Mouse (Mus musculus) bone marrow, adult 2 months (tissue): ENCODE data around the gene Vac14. TPM values are rescaled to one million over a fixed set of nuclear protein-coding genes. Genes with fewer than 3 reads are reported as not detected.

Experiments
- H3K27ac ChIP-seq: fragments of 200-500 bp; 2 replicates; pipeline ENCODE4 v1.5.1; 2012; ENCODE audit warnings: low read depth, mild to moderate bottlenecking, control low read depth, inconsistent platforms, low read length; ENCODE audit not compliant: control insufficient read depth, poor library complexity, insufficient read depth
- H3K4me1 ChIP-seq: fragments of 200-500 bp; 2 replicates; pipeline ENCODE4 v1.6.1; 2011; ENCODE audit warnings: low read length; ENCODE audit not compliant: control insufficient read depth, insufficient read depth
- H3K4me3 ChIP-seq: fragments of 200-500 bp; replicated peaks from 2 replicates; pipeline ENCODE3; 2011; ENCODE audit warnings: mild to moderate bottlenecking, low read depth, low read length, control low read depth; ENCODE audit not compliant: control insufficient read depth
- CTCF ChIP-seq: fragments of 200-500 bp; IDR thresholded peaks from 2 replicates; pipeline ENCODE4 v1.5.1; 2011; ENCODE audit warnings: low read length, control low read depth; ENCODE audit not compliant: control insufficient read depth, insufficient read depth
- POLR2A ChIP-seq: fragments of 200-500 bp; IDR thresholded peaks from 2 replicates; pipeline ENCODE4 v1.6.1; 2011; ENCODE audit warnings: low read depth, mild to moderate bottlenecking, control low read depth, low read length, borderline replicate concordance; ENCODE audit not compliant: control insufficient read depth
- WGBS: fragments of 180-500 bp; shearing (Covaris S2); methylation state at CpG from one replicate; pipeline ENCODE4 v1.1.7; 2018; 5-methylcytosine and 5-hydroxymethylcytosine counted together
- polyA plus RNA-seq: library from polyadenylated mRNA; stranded (reverse); fragments of >200 nt; gene quantifications from 2 replicates; pipeline ENCODE4 v1.2.4, GENCODE M21; 2011; ENCODE audit warnings: low replicate concordance; ENCODE audit not compliant: missing spikeins, insufficient read depth, insufficient read length

Gene Vac14
- polyA plus RNA-seq, 1 experiment: 19.2 TPM

DNA sequence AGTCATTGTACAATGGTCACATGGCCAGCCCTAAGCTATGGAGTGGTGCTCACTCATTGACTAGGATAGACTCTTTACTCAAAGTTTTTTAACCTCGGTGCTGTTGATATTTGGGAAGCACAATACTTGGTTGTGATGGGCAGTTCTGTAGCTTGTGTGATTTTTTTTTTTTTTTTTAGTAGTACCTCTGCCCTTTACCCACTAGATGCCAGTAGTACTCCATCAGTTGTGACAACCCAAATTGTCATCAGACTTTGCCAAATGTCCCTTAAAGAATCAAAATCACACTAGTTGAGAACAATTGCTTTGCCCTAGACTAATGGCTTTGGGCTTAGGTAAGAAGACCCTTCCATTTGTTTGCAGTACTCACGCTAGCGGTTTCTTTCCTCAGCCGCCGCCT, 1.5 kb downstream of the Vac14 start:
- no peak for TF ChIP-seq CTCF
- TF ChIP-seq POLR2A: no peak
- no peaks in the 10 kb centered on the region; the same call in 1 of the 2 replicates for H3K4me1 ChIP-seq
- 84% methylated on average over 5 of the region's 5 CpGs for WGBS
- H3K4me3 ChIP-seq: no peak overlapping the region
- no peak overlapping the region for H3K27ac ChIP-seq

DNA sequence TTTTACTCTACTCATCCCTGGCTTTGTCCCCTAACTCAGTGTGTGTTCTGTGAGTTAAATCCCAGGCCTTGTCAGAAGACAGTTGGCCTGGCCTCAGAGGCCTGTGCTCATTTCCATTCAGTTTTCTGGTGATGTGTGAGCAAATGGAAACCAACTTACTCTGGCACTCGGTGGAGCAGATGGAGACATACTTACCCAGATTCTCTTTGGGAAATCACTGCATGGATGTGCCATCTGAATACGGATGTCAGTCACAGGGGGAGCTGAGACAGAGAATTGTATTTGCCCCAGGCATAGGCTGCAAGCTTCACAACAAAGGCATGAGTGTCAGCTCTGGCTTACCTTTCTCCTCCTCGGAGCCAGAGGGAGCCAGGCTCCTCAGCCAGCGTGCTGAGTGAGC, 8.0 kb downstream of the Vac14 start:
- WGBS: 79% methylated on average over 4 of the region's 4 CpGs
- TF ChIP-seq POLR2A (no peak), CTCF (no peak)
- H3K4me1 ChIP-seq: no peaks in the 10 kb centered on the region
- no peak overlapping the region for H3K27ac ChIP-seq
- no peak overlapping the region for H3K4me3 ChIP-seq

DNA sequence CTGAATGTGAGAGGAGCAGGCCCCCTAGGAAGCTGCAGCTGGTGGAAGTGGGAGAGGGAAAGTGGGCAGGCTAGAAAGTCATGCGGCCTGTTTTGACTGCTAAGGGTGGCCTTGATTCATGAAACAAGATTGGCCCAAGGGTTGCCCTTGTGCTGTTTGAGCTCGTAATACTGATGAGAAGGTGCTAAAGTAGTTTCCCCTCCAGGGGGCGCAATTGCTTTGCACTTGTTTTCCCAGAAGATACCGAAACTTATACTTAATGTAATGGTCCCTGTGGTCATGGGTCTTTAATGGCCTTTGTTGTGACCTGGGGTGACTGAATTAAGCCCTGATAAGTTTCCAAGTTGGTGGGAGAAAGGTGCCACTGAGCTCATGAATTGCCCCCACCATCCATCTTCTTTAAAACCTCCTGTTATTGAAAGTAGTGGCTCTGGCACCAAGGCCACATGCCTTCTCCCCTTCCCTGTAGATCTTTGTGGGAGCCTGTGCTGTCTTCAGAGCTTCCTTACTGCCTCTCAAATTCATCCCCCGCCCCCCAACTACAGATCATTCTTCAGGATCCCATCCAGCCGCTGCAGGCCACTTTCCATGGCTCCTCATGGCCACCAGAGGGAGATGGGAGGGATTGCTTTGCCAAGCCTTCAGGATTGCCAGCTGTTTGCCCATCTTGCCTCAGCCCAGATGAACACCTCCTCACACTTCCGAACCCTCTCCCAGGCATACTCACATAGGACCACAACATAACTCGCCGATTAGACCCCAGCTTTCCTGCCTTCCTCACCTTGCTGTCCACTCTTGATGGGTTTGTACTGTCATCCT, 11.1 kb downstream of the Vac14 start:
- H3K4me1 ChIP-seq: no peaks in the 10 kb centered on the region
- no peak overlapping the region for H3K4me3 ChIP-seq
- H3K27ac ChIP-seq: no peak overlapping the region
- WGBS: 81% methylated on average over 9 of the region's 9 CpGs
- TF ChIP-seq POLR2A: no peak
- peak; percentile 9; the same call in 1 of the 2 replicates for TF ChIP-seq CTCF

DNA sequence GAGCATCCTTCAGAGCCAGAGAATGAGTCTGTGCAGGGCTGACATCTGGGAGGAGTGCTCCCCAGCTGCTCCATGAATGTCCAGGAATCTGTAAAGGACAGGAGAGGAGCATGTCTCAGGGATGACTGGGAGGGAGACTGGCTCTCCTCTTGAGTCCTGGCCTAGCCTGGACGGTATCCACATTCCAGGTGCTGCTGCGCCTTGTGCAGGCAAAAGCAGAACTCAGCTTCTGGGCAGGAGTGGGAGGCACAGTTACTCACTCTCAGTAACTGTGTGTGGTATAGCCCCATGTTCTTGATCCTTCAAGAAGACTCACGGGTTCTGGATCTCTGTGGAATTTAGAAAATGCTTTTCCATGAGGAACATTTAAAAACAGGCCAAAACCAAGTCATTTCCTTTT, 11.7 kb downstream of the Vac14 start:
- TF ChIP-seq POLR2A: no peak
- TF ChIP-seq CTCF: no peak
- Histone ChIP-seq H3K27ac (no peak overlapping the region), H3K4me3 (no peak overlapping the region), H3K4me1 (no peaks in the 10 kb centered on the region)
- 87% methylated on average over 3 of the region's 3 CpGs for WGBS

DNA sequence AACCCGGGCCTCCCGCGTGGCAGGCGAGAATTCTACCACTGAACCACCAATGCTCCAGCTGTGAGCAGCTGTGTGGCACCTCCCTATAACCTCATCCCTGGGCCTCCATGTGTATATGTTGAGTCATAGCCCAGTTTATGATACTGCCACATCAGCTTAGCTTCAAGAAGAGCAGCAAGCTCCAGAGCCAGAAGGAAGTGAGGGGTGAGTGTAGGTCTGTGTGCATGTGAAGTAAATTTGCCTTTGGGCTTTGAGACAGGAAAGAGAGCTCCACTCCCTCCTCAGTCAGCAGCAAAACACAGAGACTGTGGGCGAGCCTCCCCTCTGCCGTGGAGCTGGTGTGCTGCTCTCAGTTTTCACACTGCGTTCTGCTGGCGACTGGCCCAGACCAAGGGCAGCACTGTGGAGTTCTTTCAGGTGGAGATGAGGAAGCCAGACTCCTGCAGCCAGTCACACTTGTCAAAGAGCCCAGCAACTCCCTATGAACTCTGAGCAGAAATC, 12.2 kb downstream of the Vac14 start:
- TF ChIP-seq CTCF: no peak
- no peak for TF ChIP-seq POLR2A
- Histone ChIP-seq H3K4me1 (no peaks in the 10 kb centered on the region), H3K27ac (no peak overlapping the region), H3K4me3 (no peak overlapping the region)
- WGBS: 65% methylated on average over 8 of the region's 8 CpGs

DNA sequence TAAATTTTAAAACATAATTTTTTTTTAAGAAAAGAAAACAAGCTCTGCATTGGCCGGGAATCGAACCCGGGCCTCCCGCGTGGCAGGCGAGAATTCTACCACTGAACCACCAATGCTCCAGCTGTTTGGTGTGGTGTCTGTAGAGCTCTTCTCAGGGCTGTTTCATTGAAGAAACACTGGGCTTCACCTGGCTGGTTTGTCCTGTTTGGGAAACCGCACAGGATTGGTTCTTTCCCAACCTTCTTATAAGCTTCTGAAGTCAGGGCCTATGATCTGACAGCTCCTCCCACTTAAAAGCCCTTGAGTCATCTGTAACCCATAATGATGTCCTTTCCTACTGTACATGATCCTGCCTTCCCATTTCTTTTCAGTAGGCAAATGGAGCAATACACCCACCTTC, 12.8 kb downstream of the Vac14 start:
- TF ChIP-seq POLR2A: no peak
- no peak for TF ChIP-seq CTCF

DNA sequence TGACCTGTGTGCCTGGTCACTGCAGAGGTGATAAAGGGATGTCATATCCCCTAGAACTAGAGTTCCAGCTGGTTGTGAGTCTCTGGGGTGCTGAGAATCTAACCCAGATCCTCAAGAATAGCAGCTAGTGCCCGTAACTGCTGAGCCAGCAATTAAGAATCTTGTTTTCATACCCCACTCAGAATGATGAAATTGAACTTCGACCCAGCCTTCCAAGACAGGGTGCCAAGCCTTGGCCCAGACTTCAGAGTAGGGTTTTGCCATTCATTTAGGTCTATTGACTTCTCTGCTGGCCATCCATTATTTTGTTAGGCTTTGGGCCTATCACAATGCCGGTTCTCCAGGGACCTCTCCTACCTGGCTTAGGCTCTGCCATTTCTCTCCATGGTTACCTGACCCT, 15.4 kb downstream of the Vac14 start:
- Histone ChIP-seq H3K4me3 (no peak overlapping the region), H3K27ac (no peak overlapping the region), H3K4me1 (no peaks in the 10 kb centered on the region)
- WGBS: 94% methylated on average over 3 of the region's 3 CpGs
- no peak for TF ChIP-seq POLR2A
- no peak for TF ChIP-seq CTCF

More for the DNA sequence above, 12.8 kb downstream of the Vac14 start:
- Histone ChIP-seq H3K27ac (no peak overlapping the region), H3K4me1 (no peaks in the 10 kb centered on the region), H3K4me3 (no peak overlapping the region)
- 91% methylated on average over 7 of the region's 7 CpGs for WGBS

DNA sequence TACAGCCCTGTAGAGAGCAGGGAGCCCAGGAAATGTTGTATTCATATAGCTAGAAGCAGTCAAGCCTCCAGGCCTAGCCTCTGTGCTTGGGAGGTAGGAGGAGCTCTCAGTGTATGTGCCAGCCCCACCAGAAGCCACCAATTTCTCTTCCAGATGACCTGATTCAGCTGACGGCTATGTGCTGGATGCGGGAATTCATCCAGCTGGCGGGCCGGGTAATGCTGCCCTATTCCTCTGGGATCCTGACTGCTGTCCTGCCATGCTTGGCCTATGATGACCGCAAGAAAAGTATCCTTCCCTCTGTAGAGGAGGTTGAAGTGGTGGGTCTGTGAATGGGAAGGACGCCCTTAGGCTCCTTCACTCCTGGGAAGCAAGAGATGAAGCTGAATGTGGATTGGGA, 17.8 kb downstream of the Vac14 start:
- Histone ChIP-seq H3K27ac (no peak overlapping the region), H3K4me3 (no peak overlapping the region), H3K4me1 (no peaks in the 10 kb centered on the region)
- 89% methylated on average over 6 of the region's 6 CpGs for WGBS
- no peak for TF ChIP-seq POLR2A
- no peak for TF ChIP-seq CTCF
